Comparison of ENCODE assay signal across 20 mouse cellular contexts in the genomic region with DNA sequence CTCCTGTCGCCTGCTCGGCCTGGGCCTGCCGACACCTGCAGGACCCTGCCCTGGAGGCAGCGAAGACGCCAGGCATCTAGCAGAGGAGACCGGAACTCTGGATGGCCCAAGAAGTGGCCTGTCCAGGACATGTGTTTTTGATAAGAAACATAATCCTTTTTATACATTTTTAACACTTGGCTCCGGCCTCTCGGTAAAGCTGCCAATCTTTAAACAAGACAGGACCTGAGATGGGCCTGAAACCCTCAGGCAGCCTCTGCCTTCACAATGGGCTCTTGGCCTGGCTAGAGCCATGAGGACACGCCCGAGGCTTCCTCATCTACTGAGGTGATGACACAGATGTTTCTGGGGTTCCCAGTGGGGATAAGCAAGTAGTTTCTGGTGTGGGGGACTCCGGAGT. TPM values are rescaled to one million over a fixed set of nuclear protein-coding genes. Genes with fewer than 3 reads are reported as not detected.
DNase-seq lines count a peak whose midpoint lies in the region; ATAC-seq and TF ChIP-seq lines count a peak whose summit lies in the region.
"Had no signal": no experiment of that assay in that cellular context is flagged by ENCODE, and none has a peak within 500 bp of the region (broad histone marks: within the 10 kb centered on the region; RNA-seq: fewer than 3 reads in every experiment).

No protein-coding gene starts in this region.

- WGBS in hindbrain, embryonic 13.5 days: 92% methylated on average over 11 of the region's 11 CpGs
- WGBS in hindbrain, embryonic 11.5 days: 82% methylated on average over 11 of the region's 11 CpGs
- 50% methylated on average over 11 of the region's 11 CpGs for WGBS in embryonic facial prominence, embryonic 11.5 days
- 50% methylated on average over 11 of the region's 11 CpGs for WGBS in limb, embryonic 12.5 days

- no peak for TF ChIP-seq CTCF in E14TG2a.4 (conservative IDR thresholded peaks at IDR 0.05; ENCODE audit: low read length)

- no peak overlapping the region for H3K4me3 ChIP-seq in hindbrain, embryonic 13.5 days
- no peak overlapping the region for H3K4me3 ChIP-seq in hindbrain, embryonic 11.5 days (ENCODE audit: low read depth, low read length)
- H3K4me3 ChIP-seq in E14TG2a.4 (replicated peaks; ENCODE audit: low read length): 0 out of 2 replicates have a peak overlapping the region, but pooled peaks have one; percentile 32
- no peak overlapping the region for H3K4me3 ChIP-seq in embryonic facial prominence, embryonic 11.5 days (ENCODE audit: low read depth, low read length)
- no peak overlapping the region for H3K4me3 ChIP-seq in limb, embryonic 12.5 days (replicated peaks)
- H3K4me3 ChIP-seq: gastrocnemius, adult 2 months; heart, embryonic 15.5 days; left cerebral cortex, adult 2 months; liver, embryonic 12.5 days; megakaryocyte, embryonic 14.5 days; midbrain, embryonic 15.5 days had no signal

- peaks cover 56% of the 10 kb centered on the region for H3K36me3 ChIP-seq in hindbrain, embryonic 13.5 days
- 0 out of 2 replicates have a peak, but pooled peaks cover 3% of the 10 kb centered on the region for H3K36me3 ChIP-seq in hindbrain, embryonic 11.5 days (ENCODE audit: control insufficient read depth, insufficient read depth, low read length)
- H3K36me3 ChIP-seq in E14TG2a.4 (ENCODE audit: insufficient read depth, low read length): peaks cover 51% of the 10 kb centered on the region
- no peaks in the 10 kb centered on the region; the same call in 1 of the 2 replicates for H3K36me3 ChIP-seq in embryonic facial prominence, embryonic 11.5 days (replicated peaks; ENCODE audit: control insufficient read depth, insufficient read depth, low read depth, low read length)
- peaks cover 60% of the 10 kb centered on the region for H3K36me3 ChIP-seq in limb, embryonic 12.5 days

- DNase-seq in hindbrain, embryonic 11.5 days (ENCODE audit: low spot score): no peak
- peak; percentile 26 for DNase-seq in embryonic facial prominence, embryonic 11.5 days (ENCODE audit: low spot score)
- no peak for DNase-seq in cerebellum, postnatal 14 days
- DNase-seq in heart, postnatal 36 days: no peak
- DNase-seq in urinary bladder, postnatal 14 days (ENCODE audit: low spot score): no peak
- DNase-seq: adrenal gland, postnatal 36 days; cerebellum, adult 9-10 months; gastrocnemius, adult 2 months; kidney, adult 2 months; lung, embryonic 14.5 days; lung, postnatal 36 days had no signal

- peak overlapping the region; percentile 36; the same call in 1 of the 2 replicates for H3K9ac ChIP-seq in hindbrain, embryonic 13.5 days
- no peak overlapping the region for H3K9ac ChIP-seq in hindbrain, embryonic 11.5 days (ENCODE audit: low read depth, low read length)
- H3K9ac ChIP-seq in embryonic facial prominence, embryonic 11.5 days (replicated peaks; ENCODE audit: low read length): no peak overlapping the region
- peak overlapping the region; percentile 44; the same call in 1 of the 2 replicates for H3K9ac ChIP-seq in limb, embryonic 12.5 days (replicated peaks)
- H3K9ac ChIP-seq: heart, embryonic 15.5 days; liver, embryonic 12.5 days; lung, embryonic 14.5 days; midbrain, embryonic 15.5 days had no signal

- ATAC-seq in hindbrain, embryonic 13.5 days (ENCODE audit: low FRiP score): no peak
- ATAC-seq in hindbrain, embryonic 11.5 days (ENCODE audit: low FRiP score): no peak
- ATAC-seq in embryonic facial prominence, embryonic 11.5 days (replicated peaks; ENCODE audit: insufficient number of reproducible peaks, low FRiP score, low TSS enrichment, low read depth): 0 out of 2 replicates have a peak, but pooled peaks have one; percentile 14
- no peak for ATAC-seq in limb, embryonic 12.5 days (ENCODE audit: insufficient number of reproducible peaks, insufficient read depth, low FRiP score, low TSS enrichment, low read depth)
- ATAC-seq: liver, embryonic 12.5 days; midbrain, embryonic 15.5 days had no signal

- intact Hi-C loops in heart, postnatal 36 days (cut with DNase I): loop anchor here (5.0 kb wide), 2 partner anchors 68 to 153 kb away; a partner anchor contains a TSS

- H3K27ac ChIP-seq in hindbrain, embryonic 13.5 days: no peak overlapping the region; the same call in 1 of the 2 replicates
- no peak overlapping the region for H3K27ac ChIP-seq in hindbrain, embryonic 11.5 days (ENCODE audit: low read depth, low read length)
- H3K27ac ChIP-seq in embryonic facial prominence, embryonic 11.5 days (replicated peaks; ENCODE audit: low read depth, low read length): no peak overlapping the region
- H3K27ac ChIP-seq in limb, embryonic 12.5 days: peak overlapping the region; percentile 72
- H3K27ac ChIP-seq: gastrocnemius, adult 2 months; heart, embryonic 15.5 days; kidney, postnatal 0 days; left cerebral cortex, adult 2 months; liver, embryonic 12.5 days; midbrain, embryonic 15.5 days had no signal

- no peaks in the 10 kb centered on the region for H3K4me1 ChIP-seq in hindbrain, embryonic 13.5 days (replicated peaks)
- no peaks in the 10 kb centered on the region for H3K4me1 ChIP-seq in hindbrain, embryonic 11.5 days (replicated peaks; ENCODE audit: control insufficient read depth, insufficient read depth, low read length)
- H3K4me1 ChIP-seq in E14TG2a.4 (replicated peaks; ENCODE audit: low read depth, low read length): peaks cover 59% of the 10 kb centered on the region
- peaks cover 9% of the 10 kb centered on the region for H3K4me1 ChIP-seq in embryonic facial prominence, embryonic 11.5 days (ENCODE audit: control insufficient read depth, insufficient read depth, low read length)
- peaks cover 27% of the 10 kb centered on the region for H3K4me1 ChIP-seq in limb, embryonic 12.5 days (replicated peaks)
- H3K4me1 ChIP-seq: liver, embryonic 12.5 days; midbrain, embryonic 15.5 days had no signal

- no peaks in the 10 kb centered on the region for H3K9me3 ChIP-seq in hindbrain, embryonic 13.5 days
- no peaks in the 10 kb centered on the region for H3K9me3 ChIP-seq in hindbrain, embryonic 11.5 days (ENCODE audit: control insufficient read depth, low read length)
- H3K9me3 ChIP-seq in E14TG2a.4 (ENCODE audit: low read length): no peaks in the 10 kb centered on the region
- no peaks in the 10 kb centered on the region for H3K9me3 ChIP-seq in embryonic facial prominence, embryonic 11.5 days (replicated peaks; ENCODE audit: control insufficient read depth, low read length)
- no peaks in the 10 kb centered on the region for H3K9me3 ChIP-seq in limb, embryonic 12.5 days
- H3K9me3 ChIP-seq: heart, embryonic 15.5 days; liver, embryonic 12.5 days; megakaryocyte, embryonic 14.5 days; midbrain, embryonic 15.5 days had no signal

- no peak overlapping the region for H3K4me2 ChIP-seq in hindbrain, embryonic 13.5 days
- no peak overlapping the region for H3K4me2 ChIP-seq in hindbrain, embryonic 11.5 days (replicated peaks; ENCODE audit: low read depth, low read length)
- H3K4me2 ChIP-seq in embryonic facial prominence, embryonic 11.5 days (ENCODE audit: low read depth, low read length): no peak overlapping the region
- no peak overlapping the region for H3K4me2 ChIP-seq in limb, embryonic 12.5 days
- H3K4me2 ChIP-seq: heart, embryonic 15.5 days; liver, embryonic 12.5 days; lung, embryonic 14.5 days; midbrain, embryonic 15.5 days had no signal

- no peaks in the 10 kb centered on the region for H3K27me3 ChIP-seq in hindbrain, embryonic 13.5 days
- H3K27me3 ChIP-seq in hindbrain, embryonic 11.5 days (ENCODE audit: control insufficient read depth, insufficient read depth, low read length): no peaks in the 10 kb centered on the region
- H3K27me3 ChIP-seq in E14TG2a.4 (ENCODE audit: insufficient read depth, low read length): no peaks in the 10 kb centered on the region
- no peaks in the 10 kb centered on the region for H3K27me3 ChIP-seq in embryonic facial prominence, embryonic 11.5 days (ENCODE audit: control insufficient read depth, insufficient read depth, low read length)
- no peaks in the 10 kb centered on the region for H3K27me3 ChIP-seq in limb, embryonic 12.5 days
- H3K27me3 ChIP-seq: heart, embryonic 15.5 days; liver, embryonic 12.5 days; megakaryocyte, embryonic 14.5 days; midbrain, embryonic 15.5 days had no signal

RNA-seq across cellular contexts. Expression of a gene that starts 19.8 kb away (rescaled TPM):
- polyA plus RNA-seq in hindbrain, embryonic 13.5 days (2015; fragmentation: Nextera tagmentation; extraction: Ambion mirVana): 1.4 and 1.7 TPM in 2 replicates
- polyA plus RNA-seq in hindbrain, embryonic 11.5 days (2014; fragmentation: Nextera tagmentation; extraction: Ambion mirVana): 0.99 and 1.3 TPM in 2 replicates
- polyA plus RNA-seq in embryonic facial prominence, embryonic 11.5 days (2014; fragmentation: Nextera tagmentation; extraction: Ambion mirVana): 1.1 and 1.3 TPM in 2 replicates
- 1.2 and 1.4 TPM in 2 replicates for polyA plus RNA-seq in limb, embryonic 12.5 days (2016; fragmentation: Nextera tagmentation; extraction: Ambion mirVana)
- total RNA-seq in heart, postnatal 36 days (2021): not detected
- total RNA-seq: adrenal gland, postnatal 36 days; gastrocnemius, adult 2 months had no signal

Comparison
In these comparisons a context has a peak if more than half of its experiments do, and no peak if none do; other contexts are left out.
1. H3K9ac ChIP-seq: peak in hindbrain, embryonic 13.5 days (single experiment) and limb, embryonic 12.5 days (single experiment); none in hindbrain, embryonic 11.5 days (single experiment) and embryonic facial prominence, embryonic 11.5 days (single experiment).